Mouse (Mus musculus): ENCODE measurements around the gene Ino80d.

Ino80d gene

DNA sequence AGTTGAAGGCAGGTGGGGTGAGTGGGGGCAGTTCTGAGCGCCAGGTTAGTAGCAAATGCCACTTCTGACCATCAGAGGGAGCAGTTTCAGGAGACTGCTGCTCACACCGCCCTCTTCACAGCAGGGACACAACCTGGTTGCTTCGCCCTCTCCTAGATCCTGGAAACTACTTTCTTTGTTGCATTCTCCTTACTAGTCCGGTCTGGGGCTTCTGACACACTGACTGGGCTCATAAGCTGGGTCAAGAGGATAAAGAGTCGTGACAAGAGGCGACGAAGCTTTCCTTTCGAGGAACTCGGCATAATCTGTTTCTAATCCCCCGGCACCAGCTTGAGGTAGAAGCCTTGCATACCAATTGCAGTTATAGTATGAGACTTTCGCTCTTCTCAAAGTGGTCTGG lies 129.9 kb downstream of the Ino80d start:
- DNase-seq, result peak; percentile 72

GRCm38 (mm10) chr1:62976742-62977141 lies 137.7 kb downstream of the Ino80d start:
- no peak for DNase-seq

- DNase-seq, result peak; percentile 75
These were observed 147.6 kb downstream of the Ino80d start for GRCm38 (mm10) chr1:62966885-62967284.

GRCm38 (mm10) chr1:62964291-62964690 lies 150.2 kb downstream of the Ino80d start:
- DNase-seq, result peak; percentile 81

- DNase-seq, result no peak
These were observed 157.4 kb downstream of the Ino80d start for GRCm38 (mm10) chr1:62956942-62957645.

DNA sequence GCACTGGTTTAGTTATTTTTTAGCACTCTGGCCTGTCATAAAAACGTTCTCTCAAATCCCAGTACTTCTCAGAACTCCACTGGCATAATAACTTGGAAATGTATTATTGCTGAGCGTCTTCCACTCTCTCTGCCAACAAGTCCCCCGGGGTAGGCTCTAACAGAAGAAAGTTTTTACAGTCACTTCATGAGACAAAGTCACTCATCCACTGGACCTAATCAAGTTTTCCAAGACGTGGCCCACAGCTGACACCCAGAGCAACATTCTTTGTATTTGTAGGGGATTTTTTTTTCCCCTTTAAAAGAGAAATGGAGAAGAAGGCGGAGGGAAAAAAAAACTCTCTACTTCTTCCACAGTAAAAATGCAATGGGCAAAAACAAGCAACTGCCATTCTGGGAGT lies 157.9 kb downstream of the Ino80d start:
- no peak for DNase-seq

DNA sequence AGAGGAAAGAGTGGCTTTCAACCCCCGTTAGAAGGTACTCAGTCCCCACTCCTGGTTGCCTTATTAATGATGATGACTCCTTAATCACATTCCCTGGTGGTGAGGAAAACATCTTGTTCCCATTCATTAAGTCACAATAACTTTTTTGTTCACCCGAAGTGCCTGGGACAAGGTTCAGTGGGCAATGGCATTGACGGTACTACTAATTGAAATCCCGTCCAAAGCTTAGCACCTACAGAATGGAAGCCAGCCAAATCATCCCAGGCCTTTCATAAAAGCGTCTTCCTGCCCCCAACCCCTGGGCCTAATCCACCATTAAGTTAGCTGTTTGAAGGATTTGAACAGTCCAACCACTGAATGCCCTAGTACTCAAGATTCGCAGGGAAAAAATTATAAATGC lies 159.1 kb downstream of the Ino80d start:
- DNase-seq, result peak; percentile 48

DNA sequence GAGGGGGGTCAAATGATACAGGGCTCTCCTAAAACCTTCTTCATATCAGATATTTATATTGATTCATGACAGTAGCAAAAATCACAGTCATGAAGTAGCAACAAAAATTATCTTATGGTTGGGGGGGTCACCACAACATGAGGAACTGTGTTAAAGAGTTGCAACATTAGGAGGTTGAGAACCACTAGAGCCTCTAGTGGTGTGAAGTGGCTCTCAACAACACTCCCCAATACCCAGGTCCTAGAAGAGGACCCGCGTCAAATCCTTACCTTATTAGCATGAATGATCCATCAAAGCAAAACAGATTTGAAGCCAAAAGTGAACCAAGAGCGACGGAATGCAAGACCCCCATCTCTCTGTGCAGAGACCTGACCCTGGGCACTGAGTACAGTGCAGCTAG lies 161.4 kb downstream of the Ino80d start:
- DNase-seq, result no peak

GRCm38 (mm10) chr1:62952319-62952718 lies 162.1 kb downstream of the Ino80d start:
- DNase-seq, result no peak

- DNase-seq, result no peak
These were observed 163.2 kb downstream of the Ino80d start for GRCm38 (mm10) chr1:62951067-62951809.

GRCm38 (mm10) chr1:62950526-62950925 lies 163.9 kb downstream of the Ino80d start:
- DNase-seq, result no peak

DNA sequence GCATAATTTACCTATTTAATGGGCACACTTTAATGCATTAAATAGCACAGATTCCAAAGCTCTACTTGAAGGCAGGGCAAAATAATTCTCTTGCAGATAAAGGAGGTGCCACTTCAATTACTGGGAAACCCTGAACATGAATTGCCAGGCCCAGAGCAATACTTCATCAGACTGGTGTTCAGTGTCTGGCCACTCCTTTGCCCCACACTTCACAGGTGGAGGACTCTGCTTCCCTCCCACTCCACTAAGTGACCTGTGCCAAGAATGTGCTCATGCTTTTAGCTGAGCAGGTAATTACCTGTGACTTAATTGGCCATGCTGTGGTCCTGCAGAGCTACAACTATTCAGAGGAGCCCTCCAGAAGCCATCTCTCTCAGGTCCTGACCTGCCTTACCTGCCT lies 166.7 kb downstream of the Ino80d start:
- no peak for DNase-seq

- DNase-seq, result no peak
These were observed 167.5 kb downstream of the Ino80d start for GRCm38 (mm10) chr1:62946987-62947386.

GRCm38 (mm10) chr1:62934752-62935329 lies 179.6 kb downstream of the Ino80d start:
- DNase-seq, result peak; percentile 18

DNA sequence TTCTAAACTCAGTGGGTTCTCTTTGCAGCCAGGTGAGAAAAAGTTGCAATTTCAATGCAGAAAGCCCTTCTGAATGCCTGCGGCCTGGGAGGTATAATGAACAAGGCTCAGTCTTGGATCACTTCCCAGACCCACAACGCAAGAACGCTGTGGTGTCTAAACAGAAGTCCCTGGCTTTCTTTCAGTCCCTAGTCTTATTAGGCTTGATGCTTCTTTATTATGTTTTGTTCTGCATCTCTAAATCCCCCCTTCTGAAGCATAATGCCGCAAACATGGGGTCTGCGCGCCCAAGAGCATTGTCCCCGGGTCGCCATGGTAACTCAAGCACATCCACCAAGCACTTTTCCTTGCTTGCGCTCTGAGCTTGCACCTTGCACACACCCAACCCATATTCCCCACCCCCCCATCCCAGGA lies 180.4 kb downstream of the Ino80d start:
- peak; percentile 44 for DNase-seq

GRCm38 (mm10) chr1:62933288-62934099 lies 181.0 kb downstream of the Ino80d start:
- peak; percentile 55 for DNase-seq

DNA sequence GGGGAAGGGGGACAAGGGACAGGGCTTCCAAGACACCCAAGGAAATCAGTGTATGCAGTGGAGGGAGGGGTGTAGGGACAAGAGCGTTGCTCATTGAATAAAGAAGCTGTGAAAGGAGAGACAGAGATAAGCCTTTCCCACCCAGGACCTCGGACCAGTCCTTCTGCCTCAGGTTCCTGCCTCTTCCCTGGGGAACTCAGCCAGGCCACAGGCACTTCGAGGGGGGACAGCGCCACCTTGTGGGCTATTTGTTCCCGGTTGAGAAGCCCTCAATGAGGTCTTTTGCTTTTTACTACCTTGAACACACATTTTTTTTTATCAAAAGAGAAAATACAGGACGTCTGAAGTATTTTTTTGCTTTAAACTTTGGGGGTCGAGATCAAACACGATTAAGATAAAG lies 185.0 kb downstream of the Ino80d start:
- peak; percentile 76 for DNase-seq

DNA sequence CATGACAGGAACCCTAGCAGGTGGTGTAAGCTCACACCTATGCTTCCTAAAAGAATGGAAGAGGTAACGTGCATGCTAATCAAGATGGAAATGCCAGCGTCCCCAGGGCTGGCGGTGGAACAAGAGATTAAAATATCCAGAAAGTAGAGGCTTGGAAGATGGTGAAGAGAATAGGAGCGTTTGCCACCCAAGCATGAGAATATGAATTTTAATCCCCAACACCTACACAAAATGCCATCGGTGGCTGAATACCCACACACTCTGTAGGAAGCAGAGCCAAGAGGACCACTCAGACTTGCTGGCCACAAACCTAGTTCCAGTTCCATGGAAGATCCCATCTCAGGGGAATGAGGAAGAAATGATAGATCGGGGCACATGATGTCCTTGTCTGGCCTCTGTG lies 195.2 kb downstream of the Ino80d start:
- no peak for DNase-seq

DNA sequence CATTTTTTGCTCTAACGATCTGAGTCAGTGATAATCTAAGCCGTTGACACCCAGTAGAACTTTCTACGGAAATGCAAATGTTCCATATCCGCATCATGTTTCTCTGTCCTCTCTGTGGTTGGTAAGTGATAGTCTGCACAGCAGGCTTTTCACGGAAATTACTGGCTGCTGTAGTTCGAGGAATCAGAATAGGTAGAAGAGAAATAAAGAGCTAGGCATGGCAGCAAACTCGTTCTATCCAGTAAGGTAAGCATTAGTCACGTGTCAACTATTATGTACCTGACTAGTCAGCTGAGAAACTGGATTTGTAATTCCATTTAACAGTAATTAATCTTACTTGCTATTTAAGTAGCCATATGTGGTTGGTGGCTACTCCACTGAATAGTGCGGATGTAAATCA lies 197.9 kb downstream of the Ino80d start:
- DNase-seq, result no peak

DNA sequence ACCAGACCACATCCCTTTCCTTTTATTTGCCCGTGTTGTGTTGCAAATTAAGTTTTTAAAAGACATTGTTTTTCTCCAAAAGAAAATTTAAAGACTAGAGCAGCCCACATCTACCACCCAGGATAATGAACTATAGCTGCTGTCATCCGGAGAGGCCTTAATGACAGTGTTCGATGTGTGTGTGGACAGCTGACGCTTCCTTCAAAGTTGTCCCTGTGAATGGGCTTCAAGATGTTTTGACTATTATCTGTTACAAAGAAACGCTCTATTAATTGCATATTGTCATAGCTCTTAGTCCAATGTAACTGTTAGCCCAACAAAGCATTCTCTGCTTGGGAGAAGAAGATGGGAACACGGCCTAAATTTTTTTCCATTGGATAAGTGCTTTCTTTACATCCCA lies 200.0 kb downstream of the Ino80d start:
- no peak for DNase-seq

- no peak for DNase-seq
These were observed 203.0 kb downstream of the Ino80d start for GRCm38 (mm10) chr1:62911426-62911825.

DNA sequence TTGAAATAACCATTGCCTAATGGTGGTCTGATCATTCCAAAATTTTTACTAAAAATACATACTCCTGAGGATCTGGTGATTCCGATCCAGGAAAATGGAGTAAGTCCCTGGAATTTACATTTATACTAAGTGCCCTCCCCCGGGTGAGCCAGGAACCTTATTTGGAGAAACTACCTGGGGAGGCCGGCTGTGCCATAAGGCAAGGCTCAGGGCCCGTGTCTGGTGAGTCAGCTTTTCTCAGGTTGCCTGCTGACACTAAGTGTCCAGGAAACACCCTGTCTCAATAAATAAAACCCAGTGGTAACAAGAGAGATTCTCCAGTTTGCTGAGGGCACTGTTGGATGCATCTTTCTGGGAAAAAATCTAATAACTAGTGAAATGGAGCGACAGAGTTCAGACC lies 205.3 kb downstream of the Ino80d start:
- no peak for DNase-seq

- DNase-seq, result peak; percentile 35
These were observed 206.0 kb downstream of the Ino80d start for GRCm38 (mm10) chr1:62908508-62908907.
